Mouse (Mus musculus) spleen, postnatal 14 days (tissue): ENCODE measurements around the gene Taar7d.
"Not testable (repeated sequence)": the region's sequence is repeated elsewhere in the genome, so short reads cannot be mapped to it uniquely, and the experiment has no call there.

Experiments
- DNase-seq, 2 experiments: peaks; one replicate each; pipeline ENCODE4 v3.0.0; 2021 to 2022; ENCODE audit warnings: low spot score in 2 of 2

Taar7d gene

GRCm38 (mm10) chr10:24026922-24027321, at the start of gene Taar7d:
Taar7d (plus strand) TSS chr10:24027222.
- DNase-seq: no peak

- no peak for DNase-seq
Measured at GRCm38 (mm10) chr10:23977958-23978357, 49.1 kb upstream of the Taar7d start.

DNA sequence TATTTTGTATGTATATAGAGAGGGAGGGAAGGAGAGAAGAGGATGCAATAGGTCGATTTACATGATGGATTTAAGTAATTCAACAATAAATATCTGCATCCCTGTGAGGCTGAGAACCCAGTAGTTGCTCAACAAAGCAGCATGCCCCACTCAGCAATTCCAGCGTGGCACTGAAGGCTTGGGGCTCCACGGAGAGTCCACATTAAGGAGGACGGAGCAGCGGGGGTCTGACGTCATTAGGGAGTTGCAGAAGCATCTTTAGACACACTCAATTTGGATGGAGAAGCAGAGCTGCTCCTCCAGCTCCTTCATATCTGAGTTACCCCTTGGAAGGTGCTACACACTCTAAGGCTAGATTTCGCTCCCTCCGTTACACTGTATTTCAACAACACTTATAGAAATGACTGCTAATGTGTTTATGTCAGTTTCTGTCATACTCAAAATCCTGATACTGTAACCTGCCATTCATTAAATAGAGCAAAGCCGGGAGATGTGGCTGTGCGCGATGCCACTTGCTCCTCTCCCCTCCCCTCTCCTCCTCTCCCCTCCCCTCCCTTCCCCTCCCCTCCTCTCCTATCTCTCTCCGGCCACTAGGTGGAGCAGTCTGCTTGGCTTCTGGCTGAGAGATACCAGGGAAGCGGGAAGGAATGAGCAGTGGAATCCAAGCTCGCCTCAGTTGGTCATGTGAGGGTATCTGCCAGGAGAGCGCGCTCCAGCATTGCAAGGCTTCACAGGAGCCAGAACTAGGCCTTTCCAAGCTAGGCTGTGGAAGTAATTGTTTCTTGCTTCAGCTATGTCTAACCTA, 47.9 kb upstream of the Taar7d start:
- DNase-seq: peak; percentile 11 to 45

- DNase-seq: no peak
Measured at GRCm38 (mm10) chr10:23985546-23985945, 41.5 kb upstream of the Taar7d start, which contains the start of gene Taar6. Taar6 (minus strand) TSS chr10:23985646.

GRCm38 (mm10) chr10:23986419-23986818, 40.6 kb upstream of the Taar7d start:
- DNase-seq: no peak

DNA sequence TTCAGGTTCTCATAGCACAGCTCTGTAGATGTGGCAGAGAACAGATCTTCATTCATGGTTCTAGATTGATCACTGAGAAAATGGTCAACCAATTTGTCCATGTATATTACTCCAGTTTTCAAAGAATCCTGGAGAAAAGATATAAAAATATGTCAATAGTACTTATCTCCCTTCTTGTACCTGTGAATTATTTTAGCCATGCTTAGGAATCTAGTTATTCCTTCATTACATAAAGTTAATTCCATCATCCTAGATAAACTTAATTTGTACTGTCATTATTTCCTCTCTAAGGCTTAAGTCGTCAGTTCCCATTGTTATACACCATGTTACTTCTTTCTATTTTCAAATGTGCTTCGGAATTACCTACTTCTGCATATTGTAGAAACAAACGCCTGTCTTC, 33.6 kb upstream of the Taar7d start, which contains the start of gene Taar7a:
Taar7a (minus strand) TSS at position 101 of the 400 bp plus-strand sequence.
- no peak for DNase-seq

- DNase-seq: no peak
Measured at GRCm38 (mm10) chr10:23999639-24000038, 27.4 kb upstream of the Taar7d start, which contains the start of gene Taar7b. Taar7b (plus strand) TSS chr10:23999939.

DNA sequence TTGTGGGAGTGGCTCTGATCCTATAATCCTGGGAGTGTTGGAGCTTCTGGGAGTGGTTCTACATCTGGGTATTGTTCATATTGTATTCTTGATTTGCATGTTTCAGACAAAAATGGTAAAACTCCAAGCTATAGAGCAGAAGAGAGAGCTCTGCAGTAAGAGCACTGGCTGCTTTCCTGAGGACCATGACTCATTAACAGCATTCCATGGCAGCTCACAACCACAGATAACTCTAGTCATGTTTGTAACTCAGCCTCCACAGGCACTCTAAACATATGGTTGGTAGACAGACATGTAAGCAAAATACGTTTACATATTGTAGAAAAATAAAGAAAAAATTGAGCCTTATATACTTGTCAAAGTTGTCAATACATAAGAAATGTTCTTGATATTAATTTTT, 20.6 kb upstream of the Taar7d start:
- DNase-seq: no peak

DNA sequence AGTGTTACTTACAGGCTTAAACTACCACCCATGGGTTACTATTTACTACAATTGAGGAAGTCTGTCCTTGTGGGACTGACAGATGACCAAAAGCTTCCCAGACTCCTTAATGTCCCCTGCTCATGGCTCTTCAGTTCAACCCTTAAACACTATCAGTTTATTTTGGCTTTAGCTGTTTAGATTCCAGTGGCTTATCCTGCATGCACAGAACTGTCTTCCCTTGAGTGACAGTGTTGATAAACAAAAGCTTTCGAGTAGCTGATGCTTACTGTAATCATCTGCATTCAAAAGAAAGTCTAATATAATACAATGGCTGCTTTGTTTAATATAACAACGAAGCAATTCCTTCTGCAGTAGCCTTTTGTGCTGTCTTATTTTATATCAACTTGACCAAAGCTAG, 20.0 kb upstream of the Taar7d start:
- no peak for DNase-seq

DNA sequence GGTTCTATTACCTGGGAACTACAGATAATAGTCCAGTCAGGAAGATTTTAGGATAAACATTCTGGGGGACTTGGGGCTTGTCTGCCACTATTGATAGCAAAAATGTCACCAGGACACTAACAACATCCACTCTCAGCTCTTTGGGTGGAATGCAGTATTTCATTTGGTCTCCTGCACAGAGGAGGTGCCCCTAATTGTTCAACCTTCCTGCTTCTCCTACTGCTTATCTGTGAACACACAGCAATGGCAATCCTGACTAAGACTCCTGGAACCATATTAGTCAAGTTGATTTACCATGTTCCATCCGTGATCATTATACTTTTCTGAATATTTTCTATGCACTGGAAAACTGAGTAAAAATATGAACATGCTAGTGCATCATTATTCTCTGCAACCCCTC, 18.9 kb upstream of the Taar7d start:
- no peak for DNase-seq

DNA sequence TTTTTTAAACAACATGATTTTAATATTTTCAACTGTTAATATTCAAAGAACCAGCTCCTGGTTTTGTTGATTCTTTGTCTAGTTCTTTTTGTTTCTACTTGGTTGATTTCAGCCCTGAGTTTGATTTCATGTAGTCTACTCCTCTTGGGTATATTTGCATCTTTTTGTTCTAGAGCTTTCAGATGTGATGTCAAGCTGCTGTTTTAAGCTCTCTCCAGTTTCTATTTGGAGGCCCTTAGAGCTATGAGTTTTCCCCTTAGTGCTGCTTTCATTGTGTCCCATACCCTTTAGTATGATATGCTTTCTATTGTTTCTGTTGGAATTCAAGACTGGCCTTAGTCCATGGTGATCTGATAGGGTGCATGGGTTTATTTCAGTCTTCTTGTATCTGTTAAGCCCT, 4.3 kb downstream of the Taar7d start:
- no peak for DNase-seq

DNA sequence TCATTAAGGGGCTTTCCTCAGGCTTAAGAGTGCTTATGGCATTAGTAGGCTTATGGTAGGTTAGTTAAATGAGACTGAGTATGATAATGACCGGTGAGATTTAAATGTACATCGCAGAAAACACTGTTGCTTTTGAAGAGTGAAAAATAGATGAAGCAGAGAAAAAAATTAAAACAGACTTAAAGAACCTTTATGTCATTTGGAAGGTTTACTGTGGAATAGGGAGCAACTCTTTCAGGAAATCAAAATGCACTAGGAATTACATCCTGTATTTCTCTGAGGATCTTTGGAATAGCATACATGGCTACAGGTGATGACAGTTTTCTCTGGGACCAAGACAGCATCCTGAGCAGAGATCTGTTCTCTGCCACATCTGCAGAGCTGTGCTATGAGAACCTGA, 10.3 kb downstream of the Taar7d start, which contains the start of gene Taar7e:
Taar7e (plus strand) TSS at position 301 of the 400 bp plus-strand sequence.
- DNase-seq: no peak

GRCm38 (mm10) chr10:24040120-24040869, 13.3 kb downstream of the Taar7d start:
- no peak for DNase-seq

DNA sequence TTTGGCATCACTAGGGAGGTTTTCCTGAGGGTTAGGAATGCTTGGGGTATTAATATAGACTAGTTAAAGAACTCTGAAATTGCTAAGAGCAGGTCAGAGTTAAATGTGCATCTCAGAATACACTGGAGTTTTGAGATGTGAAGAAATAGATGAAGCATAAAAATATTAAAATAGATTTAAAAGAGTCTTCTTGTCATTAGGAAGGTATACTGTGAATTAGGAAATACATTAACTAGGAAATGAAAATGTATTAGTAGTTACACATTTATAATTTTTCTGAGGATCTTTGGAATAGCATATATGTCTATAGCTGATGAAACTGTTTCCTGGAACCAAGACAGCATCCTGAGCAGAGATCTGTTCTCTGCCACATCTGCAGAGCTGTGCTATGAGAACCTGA, 22.2 kb downstream of the Taar7d start, which contains the start of gene Taar7f:
Taar7f (plus strand) TSS at position 301 of the 400 bp plus-strand sequence.
- no peak for DNase-seq

- DNase-seq: no peak
Measured at GRCm38 (mm10) chr10:24052039-24052438, 25.0 kb downstream of the Taar7d start.

GRCm38 (mm10) chr10:24058986-24059385, 32.0 kb downstream of the Taar7d start:
- no peak for DNase-seq

DNA sequence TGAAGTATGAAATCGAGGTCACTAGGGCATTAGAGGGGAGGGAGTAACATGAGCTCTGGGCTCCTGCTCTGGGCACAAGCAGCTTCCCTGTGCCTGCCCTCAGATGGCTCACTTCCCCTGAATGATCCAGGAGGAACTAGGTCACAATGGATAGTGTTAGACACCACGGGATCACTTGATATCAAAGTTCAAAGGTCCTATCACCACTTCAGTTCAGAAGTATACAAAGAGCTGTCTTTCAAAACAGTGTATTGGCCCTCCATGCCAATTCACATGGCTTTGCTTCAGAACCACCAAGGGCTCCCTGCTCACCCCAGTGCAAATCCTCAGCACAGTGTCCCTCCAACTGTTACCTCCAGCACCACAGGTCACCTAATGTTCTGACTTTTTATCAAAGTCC, 47.7 kb downstream of the Taar7d start:
- not testable (repeated sequence) for DNase-seq

DNA sequence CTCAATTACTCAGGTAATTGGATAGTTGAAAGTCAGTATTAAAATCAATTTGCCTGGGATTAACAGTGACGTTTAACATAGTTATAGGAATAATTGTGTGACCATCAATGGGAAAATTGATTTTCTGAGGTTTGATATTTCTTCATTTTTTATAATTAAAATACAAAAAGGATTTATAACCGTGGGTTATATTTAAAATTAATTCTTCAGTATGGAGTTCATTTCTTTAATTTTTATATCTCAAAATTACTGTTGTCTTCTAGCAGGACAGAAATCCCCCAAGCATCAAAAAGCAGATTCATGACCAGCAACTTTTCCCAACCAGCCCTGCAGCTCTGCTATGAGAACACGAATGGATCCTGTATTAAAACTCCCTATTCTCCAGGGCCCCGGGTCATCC, 49.2 kb downstream of the Taar7d start, which contains the start of gene Taar8a:
Taar8a (plus strand) TSS at position 301 of the 400 bp plus-strand sequence.
- DNase-seq: not testable (repeated sequence)
